Mouse (Mus musculus): ENCODE results near the gene Npcd. TPM values are rescaled to one million over a fixed set of nuclear protein-coding genes. Genes with fewer than 3 reads are reported as not detected.

The Npcd gene
- polyA plus RNA-seq (2012; ENCODE audit: low replicate concordance), result 0.33 and 3.0 TPM in 2 replicates

DNA sequence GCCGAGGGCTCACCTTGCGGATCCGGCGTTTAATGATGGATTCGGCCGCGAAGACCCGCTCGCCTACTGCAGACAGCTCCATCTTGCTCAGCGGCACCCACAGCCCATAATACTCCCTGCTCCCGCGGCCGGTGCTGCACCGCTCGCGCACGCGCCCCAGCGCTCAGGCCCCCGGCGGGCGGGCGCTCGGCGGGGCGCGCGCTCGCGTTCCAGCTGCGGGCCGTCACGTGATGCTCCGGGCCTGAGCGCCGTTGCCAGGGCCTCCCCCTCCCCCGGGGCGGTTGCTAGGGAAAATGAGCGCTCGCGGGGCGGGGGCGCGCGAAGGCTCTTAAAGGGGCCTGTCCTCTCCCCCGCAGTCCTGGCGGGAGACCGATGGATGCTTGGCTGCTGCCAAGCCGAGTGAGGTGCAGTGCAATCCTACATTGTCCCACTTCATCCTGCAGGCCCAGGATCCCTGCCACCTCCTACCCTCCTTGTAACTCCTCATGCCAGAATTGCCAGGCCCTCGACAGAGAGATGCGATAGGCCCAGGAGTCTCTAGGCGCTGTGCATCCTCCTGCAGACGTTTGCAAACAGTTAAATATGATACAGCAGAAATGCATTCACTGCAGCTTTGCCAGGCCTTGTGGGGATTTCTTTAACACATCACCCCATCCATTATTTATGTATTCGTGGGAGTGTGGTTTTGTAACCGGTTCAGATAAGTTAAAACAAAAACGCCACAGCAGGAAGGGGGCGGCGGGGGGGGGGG lies at the start of gene Npcd, which contains the start of gene Cbx6:
Npcd (minus strand) TSS at position 108 of the 751 bp plus-strand sequence.
Cbx6 (minus strand) TSS at position 559 of the 751 bp plus-strand sequence.

GRCm38 (mm10) chr15:79804352-79805071 lies 29.5 kb downstream of the Npcd start, which contains the start of gene Nptxr:
Gene Nptxr, minus strand, starts transcription at chr15:79804766.

DNA sequence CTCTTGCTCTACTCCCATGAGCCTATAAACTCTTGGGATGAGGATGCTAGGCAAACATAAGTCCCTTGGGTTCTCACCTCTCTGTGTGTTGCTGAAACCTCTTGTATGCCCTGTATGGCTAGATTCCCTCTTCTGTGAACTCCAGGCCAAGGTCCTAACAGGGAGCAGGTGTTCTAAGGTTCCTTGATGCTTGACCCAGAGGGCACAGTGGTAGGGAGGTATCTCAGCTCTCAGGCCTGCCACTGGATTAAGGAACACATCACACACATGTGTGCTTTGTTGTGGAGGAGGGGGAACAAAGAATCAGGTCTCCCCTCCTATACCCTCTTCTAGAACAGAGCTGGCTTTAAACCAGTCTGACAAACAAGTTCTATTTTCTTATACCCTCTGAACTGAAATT lies 56.3 kb downstream of the Npcd start, which contains the start of gene Dnal4:
Dnal4 (minus strand) TSS at position 101 of the 400 bp plus-strand sequence.

GRCm38 (mm10) chr15:79741921-79742705 lies 91.9 kb downstream of the Npcd start, which contains the start of gene Sun2:
Gene Sun2, minus strand, starts transcription at chr15:79742536.

Other genes starting within 250 kb of the Npcd start
- gene Dmc1, start 229.1 kb downstream of the Npcd start, polyA plus RNA-seq (2012; ENCODE audit: low replicate concordance), result not detected in 2 replicates
- gene Fam227a, start 175.3 kb downstream of the Npcd start, polyA plus RNA-seq (2012; ENCODE audit: low replicate concordance), result 0.11 and 0.62 TPM in 2 replicates
- gene Cby1, start 175.0 kb downstream of the Npcd start, polyA plus RNA-seq (2012; ENCODE audit: low replicate concordance), result 33.7 and 37.4 TPM in 2 replicates
- gene Tomm22, start 163.4 kb downstream of the Npcd start, polyA plus RNA-seq (2012; ENCODE audit: low replicate concordance), result 59.5 and 61.4 TPM in 2 replicates
- 11.0 and 24.6 TPM in 2 replicates for gene Josd1, start 146.3 kb downstream of the Npcd start, polyA plus RNA-seq (2012; ENCODE audit: low replicate concordance)
- 74.4 and 157 TPM in 2 replicates for gene Gtpbp1, start 143.4 kb downstream of the Npcd start, polyA plus RNA-seq (2012; ENCODE audit: low replicate concordance)
- gene Sun2, start 91.7 kb downstream of the Npcd start, polyA plus RNA-seq (2012; ENCODE audit: low replicate concordance), result 323 and 388 TPM in 2 replicates
- 23.9 and 28.1 TPM in 2 replicates for gene Dnal4, start 56.4 kb downstream of the Npcd start, polyA plus RNA-seq (2012; ENCODE audit: low replicate concordance)
- gene Nptxr, start 29.5 kb downstream of the Npcd start, polyA plus RNA-seq (2012; ENCODE audit: low replicate concordance), result 0.74 and 2.1 TPM in 2 replicates
- gene Cbx6, start 451 bp upstream of the Npcd start, polyA plus RNA-seq (2012; ENCODE audit: low replicate concordance), result 27.1 and 46.2 TPM in 2 replicates
- 3.6 and 7.4 TPM in 2 replicates for gene Apobec3, start 57.4 kb upstream of the Npcd start, polyA plus RNA-seq (2012; ENCODE audit: low replicate concordance)
- gene Cbx7, start 136.9 kb upstream of the Npcd start, polyA plus RNA-seq (2012; ENCODE audit: low replicate concordance), result 81.5 and 216 TPM in 2 replicates
- 14.5 and 15.4 TPM in 2 replicates for gene Pdgfb, start 180.7 kb upstream of the Npcd start, polyA plus RNA-seq (2012; ENCODE audit: low replicate concordance)

All from hematopoietic multipotent progenitor cell, adult 10-12 weeks (in vitro differentiated cells).